Mouse (Mus musculus) limb, embryonic 11.5 days (tissue): Measurements from ENCODE around the gene St8sia4. TPM values are rescaled to one million over a fixed set of nuclear protein-coding genes. Genes with fewer than 3 reads are reported as not detected.
A peak's percentile ranks its signal among the peaks of the same experiment; 100 is the strongest.

Experiments
- ATAC-seq: fragments of 200-750 bp; cut with Nextera tagmentation; 2 replicates; pipeline ENCODE4 v1.8.0; 2017; ENCODE audit warnings: low read depth; ENCODE audit not compliant: insufficient number of reproducible peaks, low FRiP score, low TSS enrichment
- DNase-seq: peaks from one replicate; pipeline ENCODE4 v3.0.0-alpha.2; 2015; ENCODE audit warnings: low spot score
- H3K27ac ChIP-seq: fragments of 300-500 bp; sonication (generic); replicated peaks from 2 replicates; pipeline ENCODE4 v1.5.1; 2014; ENCODE audit warnings: low read depth, mild to moderate bottlenecking, low read length
- H3K27me3 ChIP-seq: fragments of 300-500 bp; sonication (generic); 2 replicates; pipeline ENCODE4 v1.6.1; 2014; ENCODE audit warnings: mild to moderate bottlenecking, low read length, mixed read lengths; ENCODE audit not compliant: control insufficient read depth, insufficient read depth
- H3K36me3 ChIP-seq: fragments of 300-500 bp; sonication (generic); 2 replicates; pipeline ENCODE4 v1.6.1; 2014; ENCODE audit warnings: mild to moderate bottlenecking, low read length, moderate library complexity, mixed read lengths; ENCODE audit not compliant: control insufficient read depth, insufficient read depth
- H3K4me1 ChIP-seq: fragments of 300-500 bp; sonication (generic); 2 replicates; pipeline ENCODE4 v1.6.1; 2014; ENCODE audit warnings: low read length, mixed read lengths; ENCODE audit not compliant: control insufficient read depth, insufficient read depth
- H3K4me2 ChIP-seq: fragments of 300-500 bp; sonication (generic); 2 replicates; pipeline ENCODE4 v1.6.1; 2014; ENCODE audit warnings: low read depth, mild to moderate bottlenecking, moderate library complexity; ENCODE audit not compliant: severe bottlenecking
- H3K4me3 ChIP-seq: fragments of 300-500 bp; sonication (generic); 2 replicates; pipeline ENCODE4 v1.5.1; 2014; ENCODE audit warnings: low read depth, low read length
- H3K9ac ChIP-seq: fragments of 300-500 bp; sonication (generic); 2 replicates; pipeline ENCODE4 v1.6.1; 2014; ENCODE audit warnings: mild to moderate bottlenecking, low read length
- H3K9me3 ChIP-seq: fragments of 300-500 bp; sonication (generic); 2 replicates; pipeline ENCODE4 v1.6.1; 2016; ENCODE audit warnings: low read length; ENCODE audit not compliant: control insufficient read depth
- WGBS: fragments of 180-500 bp; shearing (Covaris S2); extraction: QIAGEN DNeasy Blood & Tissue Kit; methylation state at CpG from one replicate; pipeline ENCODE4 v1.1.7; 2014; 5-methylcytosine and 5-hydroxymethylcytosine counted together
- polyA plus RNA-seq: library from polyadenylated mRNA; unstranded; fragments of >200 nt; fragmentation: Nextera tagmentation; extraction: Ambion mirVana; gene quantifications from 2 replicates; pipeline ENCODE4 v1.2.1, GENCODE M21; 2014

St8sia4 gene
- polyA plus RNA-seq, 1 experiment from 2014 or later: 2.9 TPM

- H3K4me2 ChIP-seq: peak overlapping the region; percentile 83
- 0 out of 2 replicates have a peak, but pooled peaks cover 5% of the 10 kb centered on the region for H3K27me3 ChIP-seq
- H3K9me3 ChIP-seq: no peaks in the 10 kb centered on the region
- no peaks in the 10 kb centered on the region for H3K4me1 ChIP-seq
- H3K4me3 ChIP-seq: peak overlapping the region; percentile 14
- ATAC-seq (no peak), DNase-seq (peak; percentile 39)
- H3K9ac ChIP-seq: peak overlapping the region; percentile 17; the same call in 1 of the 2 replicates
- no peak overlapping the region for H3K27ac ChIP-seq
- WGBS: 19% methylated on average over 22 of the region's 22 CpGs
- no peaks in the 10 kb centered on the region for H3K36me3 ChIP-seq
These were observed 2.2 kb downstream of the St8sia4 start for GRCm38 (mm10) chr1:95664969-95665702.

- Histone ChIP-seq H3K4me3 (no peak overlapping the region), H3K36me3 (no peaks in the 10 kb centered on the region), H3K27ac (no peak overlapping the region), H3K9ac (no peak overlapping the region), H3K9me3 (no peaks in the 10 kb centered on the region), H3K27me3 (0 out of 2 replicates have a peak, but pooled peaks cover 5% of the 10 kb centered on the region), H3K4me2 (no peak overlapping the region), H3K4me1 (no peaks in the 10 kb centered on the region)
- peak; percentile 20 for DNase-seq
- no peak for ATAC-seq
- WGBS: 25% methylated on average over 4 of the region's 4 CpGs
These were observed 3.0 kb downstream of the St8sia4 start for GRCm38 (mm10) chr1:95664321-95664825.

GRCm38 (mm10) chr1:95657051-95657668, 10.2 kb downstream of the St8sia4 start:
- Histone ChIP-seq H3K4me1 (no peaks in the 10 kb centered on the region), H3K9ac (no peak overlapping the region), H3K4me3 (no peak overlapping the region), H3K9me3 (no peaks in the 10 kb centered on the region), H3K36me3 (no peaks in the 10 kb centered on the region), H3K4me2 (no peak overlapping the region), H3K27me3 (no peaks in the 10 kb centered on the region), H3K27ac (no peak overlapping the region)
- DNase-seq (no peak), ATAC-seq (no peak)
- WGBS: 83% methylated on average over 5 of the region's 5 CpGs

GRCm38 (mm10) chr1:95655564-95655963, 11.8 kb downstream of the St8sia4 start:
- Histone ChIP-seq H3K4me1 (no peaks in the 10 kb centered on the region), H3K9me3 (no peaks in the 10 kb centered on the region), H3K4me2 (no peak overlapping the region), H3K36me3 (no peaks in the 10 kb centered on the region), H3K9ac (no peak overlapping the region), H3K27me3 (no peaks in the 10 kb centered on the region), H3K27ac (no peak overlapping the region), H3K4me3 (no peak overlapping the region)
- no peak for ATAC-seq
- 85% methylated on average over 9 of the region's 9 CpGs for WGBS
- DNase-seq: no peak

GRCm38 (mm10) chr1:95653445-95653844, 13.9 kb downstream of the St8sia4 start:
- H3K4me2 ChIP-seq: no peak overlapping the region
- 89% methylated on average over 8 of the region's 8 CpGs for WGBS
- H3K27me3 ChIP-seq: no peaks in the 10 kb centered on the region
- ATAC-seq (no peak), DNase-seq (no peak)
- no peaks in the 10 kb centered on the region for H3K4me1 ChIP-seq
- no peak overlapping the region for H3K9ac ChIP-seq
- no peaks in the 10 kb centered on the region for H3K9me3 ChIP-seq
- H3K4me3 ChIP-seq: no peak overlapping the region
- H3K36me3 ChIP-seq: no peaks in the 10 kb centered on the region
- H3K27ac ChIP-seq: no peak overlapping the region

GRCm38 (mm10) chr1:95644292-95644691, 23.1 kb downstream of the St8sia4 start:
- H3K27me3 ChIP-seq: no peaks in the 10 kb centered on the region
- DNase-seq: no peak
- H3K4me1 ChIP-seq: no peaks in the 10 kb centered on the region
- no peak overlapping the region for H3K9ac ChIP-seq
- H3K36me3 ChIP-seq: no peaks in the 10 kb centered on the region
- no peak overlapping the region for H3K4me2 ChIP-seq
- no peaks in the 10 kb centered on the region for H3K9me3 ChIP-seq
- no peak for ATAC-seq
- no peak overlapping the region for H3K27ac ChIP-seq
- no peak overlapping the region for H3K4me3 ChIP-seq
- 76% methylated on average over 2 of the region's 2 CpGs for WGBS

GRCm38 (mm10) chr1:95639001-95639400, 28.4 kb downstream of the St8sia4 start:
- H3K36me3 ChIP-seq: no peaks in the 10 kb centered on the region
- H3K4me2 ChIP-seq: no peak overlapping the region
- no peaks in the 10 kb centered on the region for H3K9me3 ChIP-seq
- no peak overlapping the region for H3K4me3 ChIP-seq
- no peak for ATAC-seq
- no peak for DNase-seq
- H3K27me3 ChIP-seq: no peaks in the 10 kb centered on the region
- no peaks in the 10 kb centered on the region for H3K4me1 ChIP-seq
- WGBS: 92% methylated on average over 3 of the region's 3 CpGs
- no peak overlapping the region for H3K27ac ChIP-seq
- no peak overlapping the region for H3K9ac ChIP-seq

GRCm38 (mm10) chr1:95624376-95624775, 43.0 kb downstream of the St8sia4 start:
- H3K27me3 ChIP-seq: no peaks in the 10 kb centered on the region
- 69% methylated on average over 5 of the region's 5 CpGs for WGBS

More at GRCm38 (mm10) chr1:95624376-95624775, 43.0 kb downstream of the St8sia4 start:
- DNase-seq: no peak
- no peaks in the 10 kb centered on the region for H3K4me1 ChIP-seq
- no peak for ATAC-seq
- no peak overlapping the region for H3K4me3 ChIP-seq
- no peaks in the 10 kb centered on the region for H3K9me3 ChIP-seq
- H3K4me2 ChIP-seq: no peak overlapping the region
- H3K9ac ChIP-seq: no peak overlapping the region
- no peak overlapping the region for H3K27ac ChIP-seq
- no peaks in the 10 kb centered on the region for H3K36me3 ChIP-seq
